Mouse (Mus musculus): ENCODE measurements around the gene Zscan25. TPM values are rescaled to one million over a fixed set of nuclear protein-coding genes. Genes with fewer than 3 reads are reported as not detected.

Zscan25 gene
- 14.8 and 17.6 TPM in 2 replicates for polyA plus RNA-seq (2012; rRNA removed)

DNA sequence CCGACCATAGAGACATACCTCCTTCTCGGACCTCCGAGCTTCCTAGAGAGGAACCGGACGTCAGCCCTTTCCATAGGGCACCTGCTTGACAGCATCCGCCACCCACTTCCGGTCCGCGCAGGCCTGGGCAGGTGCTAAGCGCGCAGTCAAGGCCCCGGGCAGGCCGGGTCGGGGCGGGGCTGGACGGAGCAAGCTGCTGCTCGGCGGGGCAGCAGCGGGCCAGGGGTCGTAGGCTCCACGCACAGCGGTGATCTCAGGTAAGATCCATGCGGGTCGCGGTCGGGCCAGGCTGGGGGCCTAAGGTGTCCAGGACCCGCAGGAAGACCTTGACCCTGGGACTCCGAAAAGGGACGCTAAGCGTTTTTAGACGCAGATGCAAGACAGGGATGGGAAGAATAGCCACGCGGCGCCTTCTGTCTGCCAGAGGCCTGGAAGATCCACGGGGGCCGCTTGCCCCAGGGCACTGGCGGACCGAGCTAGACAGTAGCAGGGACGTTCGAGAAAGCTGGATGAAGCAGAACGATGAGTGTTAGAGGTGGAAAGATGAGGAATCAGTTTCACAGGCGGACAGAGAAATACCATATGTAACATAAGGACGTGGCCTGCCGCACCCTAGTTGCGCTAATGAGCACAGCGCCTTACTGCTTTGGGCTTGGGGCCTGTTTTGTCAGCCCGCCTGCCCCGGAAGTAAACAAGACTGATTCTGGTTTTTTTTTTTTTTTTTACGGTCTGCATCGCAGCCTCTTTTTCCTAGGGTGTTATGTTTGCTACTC is at the start of gene Zscan25:
Gene Zscan25 (plus strand): TSS at position 130 of the 773 bp plus-strand sequence.

DNA sequence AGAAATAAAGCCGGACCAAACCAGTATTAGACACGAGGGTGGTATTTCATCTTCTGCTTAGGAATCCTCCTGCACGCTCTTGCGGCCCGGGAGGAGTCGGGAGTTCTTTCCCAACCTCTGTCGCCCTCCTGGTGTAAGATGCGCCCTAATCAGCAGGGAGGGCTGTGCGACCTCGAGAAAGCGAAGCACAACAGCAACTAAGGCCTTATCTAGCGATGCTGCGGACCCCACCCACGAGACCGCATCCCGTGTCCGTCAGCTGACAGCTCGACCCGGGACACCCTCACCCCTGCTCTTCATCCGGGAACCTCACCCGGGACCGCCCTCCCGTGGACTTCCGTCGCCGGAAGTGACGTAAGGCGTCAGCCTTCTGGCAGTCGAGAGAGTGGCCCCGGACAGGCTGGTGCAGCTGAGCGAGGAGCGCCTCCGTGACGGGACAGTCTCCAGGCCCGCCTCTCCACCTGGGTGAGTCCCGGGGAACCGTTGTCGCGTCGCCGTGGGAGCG is 48.9 kb upstream of the Zscan25 start, which contains the start of gene Zfp655:
Gene Zfp655 (plus strand): TSS at position 349 of the 505 bp plus-strand sequence.

Other genes starting within 250 kb of the Zscan25 start
- not detected in 2 replicates for gene Gm4871, start 247.7 kb upstream of the Zscan25 start, polyA plus RNA-seq (2012; rRNA removed)
- not detected in 2 replicates for gene 1700018F24Rik, start 237.5 kb upstream of the Zscan25 start, polyA plus RNA-seq (2012; rRNA removed)
- gene Arpc1a, start 196.7 kb upstream of the Zscan25 start, polyA plus RNA-seq (2012; rRNA removed) = 112 and 159 TPM in 2 replicates
- gene Kpna7, start 196.5 kb upstream of the Zscan25 start, polyA plus RNA-seq (2012; rRNA removed) = 0.05 TPM in 1 of 2 replicates, not detected in the other
- 53.9 and 97.4 TPM in 2 replicates for gene Arpc1b, start 166.3 kb upstream of the Zscan25 start, polyA plus RNA-seq (2012; rRNA removed)
- 156 and 235 TPM in 2 replicates for gene Pdap1, start 140.3 kb upstream of the Zscan25 start, polyA plus RNA-seq (2012; rRNA removed)
- gene Bud31, start 140.1 kb upstream of the Zscan25 start, polyA plus RNA-seq (2012; rRNA removed) = 194 and 448 TPM in 2 replicates
- 11.6 and 14.5 TPM in 2 replicates for gene Ptcd1, start 113.4 kb upstream of the Zscan25 start, polyA plus RNA-seq (2012; rRNA removed)
- 73.0 and 79.8 TPM in 2 replicates for gene Cpsf4, start 113.3 kb upstream of the Zscan25 start, polyA plus RNA-seq (2012; rRNA removed)
- 372 and 404 TPM in 2 replicates for gene Atp5j2, start 88.4 kb upstream of the Zscan25 start, polyA plus RNA-seq (2012; rRNA removed)
- gene Zkscan14, start 78.6 kb upstream of the Zscan25 start, polyA plus RNA-seq (2012; rRNA removed) = 4.7 and 5.0 TPM in 2 replicates
- 9.9 and 13.2 TPM in 2 replicates for gene Zkscan5, start 75.9 kb upstream of the Zscan25 start, polyA plus RNA-seq (2012; rRNA removed)
- 13.4 and 21.9 TPM in 2 replicates for gene Zfp655, start 48.8 kb upstream of the Zscan25 start, polyA plus RNA-seq (2012; rRNA removed)
- not detected in 2 replicates for gene Cyp3a57, start 64.8 kb downstream of the Zscan25 start, polyA plus RNA-seq (2012; rRNA removed)
- gene Cyp3a16, start 189.2 kb downstream of the Zscan25 start, polyA plus RNA-seq (2012; rRNA removed) = not detected in 2 replicates

Measured in central nervous system, embryonic 11.5 days (tissue).